Mouse (Mus musculus): Measurements from ENCODE around the gene Gm2174. TPM values are rescaled to one million over a fixed set of nuclear protein-coding genes. Genes with fewer than 3 reads are reported as not detected.

Gene Gm2174
- polyA plus RNA-seq (2015; fragmentation: Nextera tagmentation; extraction: Ambion mirVana): 0.85 and 2.1 TPM in 2 replicates

DNA sequence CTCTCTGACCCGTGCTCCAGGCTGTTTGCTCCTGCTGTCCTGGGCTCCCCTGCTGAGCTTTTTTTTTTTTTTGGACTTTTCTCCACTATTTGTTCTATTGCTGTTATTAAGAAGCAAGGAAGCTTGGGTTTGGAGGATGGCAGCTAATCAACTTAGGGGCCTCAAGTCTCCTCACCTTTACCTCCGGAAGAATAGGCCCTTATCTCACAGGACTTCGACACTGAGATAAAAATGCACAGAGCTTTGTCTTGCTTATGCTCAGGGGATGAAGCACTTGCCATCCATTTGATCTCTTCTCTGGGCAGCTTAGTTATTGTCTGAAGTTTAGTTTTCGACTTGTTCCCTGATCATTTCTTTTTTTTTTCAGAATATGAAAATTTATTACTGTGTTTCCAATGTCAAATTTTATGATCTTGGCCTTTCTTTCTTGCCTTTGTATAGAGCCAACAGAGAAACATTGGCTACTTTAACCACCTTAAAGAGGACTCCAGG is at the start of gene Gm2174:
Gene Gm2174 (plus strand): TSS at position 442 of the 492 bp plus-strand sequence.

GRCm38 (mm10) chrX:56454671-56455371 is 7.1 kb downstream of the Gm2174 start, which contains the start of gene Ints6l:
Gene Ints6l (plus strand): TSS chrX:56454857.

Other genes with a start within 250 kb of the Gm2174 start
- gene Gm773, start 235.1 kb upstream of the Gm2174 start, polyA plus RNA-seq (2015; fragmentation: Nextera tagmentation; extraction: Ambion mirVana): not detected in 2 replicates
- 1.1 and 1.3 TPM in 2 replicates for gene Zfp449, start 101.6 kb upstream of the Gm2174 start, polyA plus RNA-seq (2015; fragmentation: Nextera tagmentation; extraction: Ambion mirVana)
- gene Smim10l2a, start 73.4 kb upstream of the Gm2174 start, polyA plus RNA-seq (2015; fragmentation: Nextera tagmentation; extraction: Ambion mirVana): 0.35 and 0.57 TPM in 2 replicates
- gene Ints6l, start 6.9 kb downstream of the Gm2174 start, polyA plus RNA-seq (2015; fragmentation: Nextera tagmentation; extraction: Ambion mirVana): 39.0 and 39.4 TPM in 2 replicates
- gene Gm10477, start 76.8 kb downstream of the Gm2174 start, polyA plus RNA-seq (2015; fragmentation: Nextera tagmentation; extraction: Ambion mirVana): not detected in 2 replicates
- gene Gm648, start 101.6 kb downstream of the Gm2174 start, polyA plus RNA-seq (2015; fragmentation: Nextera tagmentation; extraction: Ambion mirVana): not detected in 2 replicates
- 6.2 and 6.5 TPM in 2 replicates for gene Mmgt1, start 150.1 kb downstream of the Gm2174 start, polyA plus RNA-seq (2015; fragmentation: Nextera tagmentation; extraction: Ambion mirVana)
- 3.6 and 3.9 TPM in 2 replicates for gene Slc9a6, start 161.8 kb downstream of the Gm2174 start, polyA plus RNA-seq (2015; fragmentation: Nextera tagmentation; extraction: Ambion mirVana)

Measured in spleen, postnatal 0 days (tissue).